Mouse (Mus musculus) hindbrain, postnatal 0 days (tissue): ENCODE measurements around the gene Itih2. TPM values are rescaled to one million over a fixed set of nuclear protein-coding genes. Genes with fewer than 3 reads are reported as not detected.

Source experiments
- ATAC-seq: fragments of 200-750 bp; cut with Nextera tagmentation; 2 replicates; pipeline ENCODE4 v1.8.0; 2017; ENCODE audit warnings: mild to moderate bottlenecking, moderate TSS enrichment, moderate library complexity
- DNase-seq: peaks from one replicate; pipeline ENCODE4 v3.0.0-alpha.2; 2015; ENCODE audit warnings: low spot score
- H3K27ac ChIP-seq: fragments of 300-500 bp; sonication (generic); 2 replicates; pipeline ENCODE4 v1.5.1; 2014; ENCODE audit warnings: mild to moderate bottlenecking
- H3K27me3 ChIP-seq: fragments of 300-500 bp; sonication (generic); 2 replicates; pipeline ENCODE4 v1.6.1; 2014; ENCODE audit warnings: low read length, mixed read lengths; ENCODE audit not compliant: insufficient read depth
- H3K36me3 ChIP-seq: fragments of 300-500 bp; sonication (generic); 2 replicates; pipeline ENCODE4 v1.6.1; 2014; ENCODE audit warnings: low read length, mixed read lengths; ENCODE audit not compliant: insufficient read depth
- H3K4me1 ChIP-seq: fragments of 300-500 bp; sonication (generic); 2 replicates; pipeline ENCODE4 v1.6.1; 2014; ENCODE audit warnings: antibody characterized with exemption, low read length, mixed read lengths; ENCODE audit not compliant: insufficient read depth
- H3K4me2 ChIP-seq: fragments of 300-500 bp; sonication (generic); 2 replicates; pipeline ENCODE4 v1.6.1; 2014; ENCODE audit warnings: low read depth, mild to moderate bottlenecking, low read length, moderate library complexity, mixed read lengths
- H3K4me3 ChIP-seq: fragments of 300-500 bp; sonication (generic); 2 replicates; pipeline ENCODE4 v1.5.1; 2014; ENCODE audit warnings: low read length
- H3K9ac ChIP-seq: fragments of 300-500 bp; sonication (generic); replicated peaks from 2 replicates; pipeline ENCODE4 v1.6.1; 2014; ENCODE audit warnings: mild to moderate bottlenecking, low read length, moderate library complexity, mixed read lengths
- H3K9me3 ChIP-seq: fragments of 300-500 bp; sonication (generic); 2 replicates; pipeline ENCODE4 v1.6.1; 2016; ENCODE audit warnings: low read length, mixed read lengths
- CTCF ChIP-seq: IDR thresholded peaks from 2 replicates; pipeline ENCODE4 v1.5.1; 2016; ENCODE audit warnings: antibody characterized with exemption, control low read depth, low read depth
- WGBS: fragments of 180-500 bp; shearing (Covaris S2); extraction: QIAGEN DNeasy Blood & Tissue Kit; methylation state at CpG from one replicate; pipeline ENCODE4 v1.1.7; 2014; 5-methylcytosine and 5-hydroxymethylcytosine counted together
- polyA plus RNA-seq: library from polyadenylated mRNA; unstranded; fragments of >200 nt; fragmentation: Nextera tagmentation; extraction: Ambion mirVana; gene quantifications from 2 replicates; pipeline ENCODE4 v1.2.1, GENCODE M21; 2015
- total RNA-seq: library from RNA; depleted of rRNA; stranded (reverse); fragments of >200 nt; gene quantifications from 2 replicates; pipeline ENCODE4 v1.2.3, GENCODE M21; 2014

Gene Itih2
- total and polyA plus RNA-seq, 2 experiments from 2014 or later, result 7.3 to 9.1 TPM

DNA sequence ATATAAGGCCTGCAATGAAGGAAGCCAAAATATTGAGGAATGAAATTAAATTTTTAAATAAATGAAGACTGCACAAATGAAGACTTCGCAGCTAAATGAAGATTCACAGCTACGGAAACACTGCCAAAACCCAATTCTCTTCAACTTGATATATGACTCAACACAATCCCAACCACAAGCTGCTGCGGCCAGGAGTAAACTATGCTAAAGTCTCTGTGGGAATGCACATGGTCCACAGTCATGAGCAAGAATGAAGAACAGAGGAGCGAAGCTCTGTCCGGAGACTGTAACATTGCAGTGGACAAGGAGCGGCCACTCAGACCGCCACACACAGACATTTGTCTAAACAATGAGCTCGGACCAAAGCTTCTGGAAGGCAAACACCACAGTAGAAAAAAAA is 54.5 kb downstream of the Itih2 start:
- no peaks in the 10 kb centered on the region for H3K36me3 ChIP-seq
- no peak overlapping the region for H3K4me3 ChIP-seq
- H3K4me1 ChIP-seq, result peaks cover 20% of the 10 kb centered on the region
- 81% methylated on average over 8 of the region's 8 CpGs for WGBS
- no peaks in the 10 kb centered on the region for H3K9me3 ChIP-seq
- no peak for TF ChIP-seq CTCF
- ATAC-seq (no peak), DNase-seq (no peak)
- H3K4me2 ChIP-seq, result no peak overlapping the region
- no peak overlapping the region for H3K9ac ChIP-seq
- no peak overlapping the region for H3K27ac ChIP-seq
- H3K27me3 ChIP-seq, result no peaks in the 10 kb centered on the region

DNA sequence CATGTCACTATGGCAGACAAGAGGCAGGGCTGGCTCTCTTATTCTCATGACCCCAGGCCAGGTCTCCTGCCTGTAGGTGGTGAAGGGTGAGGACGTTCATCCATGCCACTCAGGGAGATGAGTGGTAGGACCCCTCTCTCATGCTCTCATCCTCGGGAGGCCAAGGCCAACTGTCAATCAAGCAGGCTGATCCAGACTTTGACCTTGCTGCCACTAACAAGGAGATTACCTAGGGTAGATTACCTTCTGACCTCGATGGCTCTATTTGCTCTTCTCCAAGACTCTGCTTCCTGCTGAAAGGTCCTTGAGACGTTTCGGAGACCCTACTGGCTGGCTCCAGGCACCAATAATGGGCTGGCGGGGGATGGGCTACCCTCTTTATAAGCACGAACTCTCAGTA is 56.7 kb downstream of the Itih2 start:
- H3K36me3 ChIP-seq, result no peaks in the 10 kb centered on the region
- no peak for ATAC-seq
- no peak overlapping the region for H3K27ac ChIP-seq
- no peak for DNase-seq
- no peak overlapping the region for H3K4me3 ChIP-seq
- no peak for TF ChIP-seq CTCF
- WGBS, result 86% methylated on average over 7 of the region's 7 CpGs
- H3K27me3 ChIP-seq, result no peaks in the 10 kb centered on the region
- no peak overlapping the region for H3K4me2 ChIP-seq
- H3K4me1 ChIP-seq, result peaks cover 16% of the 10 kb centered on the region
- H3K9ac ChIP-seq, result no peak overlapping the region
- H3K9me3 ChIP-seq, result no peaks in the 10 kb centered on the region

DNA sequence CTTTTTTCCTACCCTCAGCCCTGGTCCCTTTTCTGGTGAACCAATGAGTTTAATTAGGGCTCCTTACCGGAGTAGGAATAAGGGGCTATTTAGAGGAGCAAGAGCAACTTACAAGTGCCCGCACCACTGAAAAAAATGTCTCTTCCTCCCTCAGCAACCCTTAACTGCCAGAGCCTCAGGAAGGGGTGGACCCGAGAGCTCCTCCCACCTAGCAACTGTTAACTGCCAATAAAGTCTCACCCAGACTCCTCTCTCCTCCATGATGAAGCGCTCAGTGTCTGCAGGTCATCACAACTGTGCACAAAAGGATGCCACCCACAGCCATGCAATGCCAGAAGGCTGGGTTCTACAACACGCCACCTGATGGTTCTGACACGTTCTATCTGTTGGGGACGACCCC is 59.4 kb downstream of the Itih2 start:
- Histone ChIP-seq H3K4me1 (no peaks in the 10 kb centered on the region), H3K36me3 (peaks cover 17% of the 10 kb centered on the region), H3K27ac (no peak overlapping the region), H3K4me2 (no peak overlapping the region), H3K4me3 (no peak overlapping the region), H3K27me3 (no peaks in the 10 kb centered on the region), H3K9ac (no peak overlapping the region), H3K9me3 (no peaks in the 10 kb centered on the region)
- DNase-seq (no peak), ATAC-seq (no peak)
- 94% methylated on average over 7 of the region's 7 CpGs for WGBS
- TF ChIP-seq CTCF, result no peak

DNA sequence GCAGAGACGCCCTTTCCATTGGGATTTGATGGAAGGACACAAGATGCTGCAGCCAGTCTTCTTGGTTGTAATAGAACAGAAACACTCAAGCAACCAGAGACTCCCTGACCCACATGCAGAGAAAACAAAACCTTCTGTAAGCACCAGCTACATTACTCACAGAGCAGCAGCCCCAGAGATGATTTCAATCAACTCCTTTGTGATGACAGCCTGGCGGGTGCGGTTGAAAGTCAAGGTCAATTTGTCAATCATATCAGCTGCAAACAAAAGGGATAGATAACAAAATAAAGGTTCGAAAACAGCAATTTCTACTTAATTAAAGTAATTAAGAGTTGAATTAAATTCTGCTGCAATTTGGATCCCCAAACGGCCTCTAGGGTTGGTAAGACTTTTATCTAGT is 72.4 kb downstream of the Itih2 start:
- H3K4me2 ChIP-seq, result no peak overlapping the region
- 86% methylated on average over 5 of the region's 5 CpGs for WGBS
- no peak overlapping the region for H3K9ac ChIP-seq
- ATAC-seq, result no peak
- no peak for DNase-seq
- H3K4me1 ChIP-seq, result no peaks in the 10 kb centered on the region
- H3K4me3 ChIP-seq, result no peak overlapping the region
- TF ChIP-seq CTCF, result no peak
- no peaks in the 10 kb centered on the region for H3K9me3 ChIP-seq
- H3K27ac ChIP-seq, result no peak overlapping the region
- H3K36me3 ChIP-seq, result peaks cover 62% of the 10 kb centered on the region
- no peaks in the 10 kb centered on the region for H3K27me3 ChIP-seq

DNA sequence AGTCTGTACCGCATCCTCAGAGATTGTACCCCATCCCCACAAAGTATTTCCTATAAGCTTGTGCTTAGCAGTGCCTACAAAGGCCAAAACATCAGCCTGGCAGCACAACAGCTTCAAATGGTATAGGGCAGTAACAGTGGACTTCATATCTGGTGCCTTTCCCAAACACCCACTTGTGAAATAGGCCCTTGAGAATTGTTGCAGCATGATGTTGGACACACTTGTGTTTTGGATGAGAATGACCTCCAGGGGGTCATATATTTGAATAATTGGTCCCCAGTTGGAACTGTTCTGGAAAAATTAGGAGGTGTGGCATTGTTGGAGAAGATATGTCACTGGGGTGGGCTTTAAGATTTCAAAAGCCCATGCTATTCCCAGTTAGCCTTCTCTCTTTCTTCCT is 79.2 kb downstream of the Itih2 start:
- peaks cover 25% of the 10 kb centered on the region for H3K36me3 ChIP-seq
- ATAC-seq, result no peak
- H3K9ac ChIP-seq, result no peak overlapping the region
- H3K9me3 ChIP-seq, result no peaks in the 10 kb centered on the region
- no peak overlapping the region for H3K4me3 ChIP-seq
- TF ChIP-seq CTCF, result no peak
- H3K4me1 ChIP-seq, result no peaks in the 10 kb centered on the region
- H3K4me2 ChIP-seq, result no peak overlapping the region
- WGBS, result 89% methylated on average over 1 of the region's 1 CpGs
- H3K27ac ChIP-seq, result no peak overlapping the region
- H3K27me3 ChIP-seq, result no peaks in the 10 kb centered on the region
- no peak for DNase-seq

DNA sequence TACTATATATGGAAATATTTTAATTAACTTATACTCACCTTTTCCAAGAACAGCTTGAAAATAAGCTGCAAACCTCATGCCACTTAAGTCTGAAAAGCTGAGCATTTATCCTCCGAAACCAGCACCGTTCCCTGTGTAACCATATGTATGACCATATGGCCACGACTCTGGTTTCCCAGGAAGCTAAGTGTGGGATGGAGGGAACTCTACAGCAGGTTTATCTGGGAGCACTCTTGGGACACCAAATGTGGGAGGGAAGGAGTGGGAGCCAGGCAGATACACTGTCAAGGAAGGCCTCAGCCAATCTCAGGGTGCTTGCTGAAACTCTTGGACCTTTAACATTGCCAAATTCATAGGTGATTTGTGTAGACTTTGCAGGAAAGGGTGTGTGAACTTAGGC is 80.3 kb downstream of the Itih2 start:
- DNase-seq, result no peak
- WGBS, result 83% methylated on average over 3 of the region's 3 CpGs
- no peak overlapping the region for H3K9ac ChIP-seq

DNA sequence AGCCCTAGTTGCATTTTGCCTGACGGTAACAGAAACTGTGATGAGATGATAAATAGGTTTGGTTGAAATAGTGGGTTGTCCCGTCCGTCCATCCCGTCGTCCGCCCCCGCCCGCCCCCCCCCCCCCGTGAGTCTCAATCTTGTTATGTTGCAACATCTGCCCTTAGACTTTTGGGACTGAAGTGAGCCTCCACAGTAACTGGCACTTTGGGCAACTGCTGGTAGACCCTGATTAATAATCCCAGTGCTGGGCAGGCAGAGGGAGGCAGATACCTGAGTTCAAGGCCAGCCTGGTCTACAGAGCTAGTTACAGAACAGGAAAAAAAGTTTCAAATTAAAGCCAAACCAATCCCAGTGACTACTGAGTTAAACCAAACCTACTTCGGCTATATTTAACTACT is 81.7 kb downstream of the Itih2 start:
- no peaks in the 10 kb centered on the region for H3K9me3 ChIP-seq
- H3K9ac ChIP-seq, result 0 out of 2 replicates have a peak overlapping the region, but pooled peaks have one; percentile 3
- H3K4me1 ChIP-seq, result no peaks in the 10 kb centered on the region
- no peak for TF ChIP-seq CTCF
- peak overlapping the region; percentile 92 for H3K4me3 ChIP-seq
- 15% methylated on average over 10 of the region's 10 CpGs for WGBS
- ATAC-seq, result no peak
- no peak overlapping the region for H3K27ac ChIP-seq
- H3K4me2 ChIP-seq, result peak overlapping the region; percentile 96
- no peak for DNase-seq
- H3K36me3 ChIP-seq, result peaks cover 4% of the 10 kb centered on the region; the same call in 1 of the 2 replicates
- no peaks in the 10 kb centered on the region for H3K27me3 ChIP-seq

More for the DNA sequence above, 80.3 kb downstream of the Itih2 start:
- no peak overlapping the region for H3K4me3 ChIP-seq
- no peak for ATAC-seq
- no peak for TF ChIP-seq CTCF
- H3K4me1 ChIP-seq, result no peaks in the 10 kb centered on the region
- H3K27ac ChIP-seq, result no peak overlapping the region
- no peak overlapping the region for H3K4me2 ChIP-seq
- H3K27me3 ChIP-seq, result no peaks in the 10 kb centered on the region
- H3K36me3 ChIP-seq, result peaks cover 17% of the 10 kb centered on the region; the same call in 1 of the 2 replicates
- no peaks in the 10 kb centered on the region for H3K9me3 ChIP-seq
